ENCODE assay signal across 18 mouse cellular contexts in genomic region chr10:74008836-74009235, GRCm38 (mm10).
DNase-seq lines count a peak whose midpoint lies in the region; ATAC-seq lines count a peak whose summit lies in the region.
"Had no signal": no experiment of that assay in that cellular context is flagged by ENCODE, and none has a peak within 500 bp of the region (broad histone marks: within the 10 kb centered on the region; RNA-seq: fewer than 3 reads in every experiment).

No protein-coding gene starts in this region.

- no peaks in the 10 kb centered on the region for H3K36me3 ChIP-seq in forebrain, embryonic 14.5 days (ENCODE audit: control insufficient read depth, insufficient read depth, low read length)
- no peaks in the 10 kb centered on the region for H3K36me3 ChIP-seq in forebrain, embryonic 10.5 days (replicated peaks)
- H3K36me3 ChIP-seq: heart, embryonic 15.5 days; limb, embryonic 10.5 days; liver, embryonic 12.5 days; lung, embryonic 15.5 days; neural tube, embryonic 13.5 days; stomach, embryonic 15.5 days had no signal

- H3K4me3 ChIP-seq in forebrain, embryonic 14.5 days (ENCODE audit: low read depth, low read length) = no peak overlapping the region
- no peak overlapping the region for H3K4me3 ChIP-seq in forebrain, embryonic 10.5 days
- H3K4me3 ChIP-seq: heart, embryonic 15.5 days; limb, embryonic 10.5 days; liver, embryonic 12.5 days; lung, embryonic 15.5 days; neural tube, embryonic 13.5 days; stomach, embryonic 15.5 days had no signal

- peak; percentile 45 for DNase-seq in forebrain, embryonic 14.5 days (ENCODE audit: low spot score)
- no peak for DNase-seq in forebrain, embryonic 10.5 days (ENCODE audit: extremely low spot score, low spot score)
- peak; percentile 82 for DNase-seq in brain, adult 2 months (ENCODE audit: low read depth, low spot score)
- DNase-seq in cerebellum, adult 9-10 months = peak; percentile 92
- peak; percentile 13 to 35 for DNase-seq in layer of hippocampus, adult 8-10 months (ENCODE audit: low spot score in 2 of 2)
- no peak for DNase-seq in thymus, postnatal 25 days
- DNase-seq: adrenal gland, postnatal 25 days; heart, adult 11 months; kidney, adult 8-10 months had no signal

- H3K9ac ChIP-seq in forebrain, embryonic 14.5 days (ENCODE audit: low read length) = no peak overlapping the region
- H3K9ac ChIP-seq: heart, embryonic 15.5 days; liver, embryonic 12.5 days; lung, embryonic 15.5 days; neural tube, embryonic 13.5 days; stomach, embryonic 15.5 days had no signal

- H3K27me3 ChIP-seq in forebrain, embryonic 14.5 days (replicated peaks; ENCODE audit: control insufficient read depth, insufficient read depth, low read length) = no peaks in the 10 kb centered on the region
- H3K27me3 ChIP-seq in forebrain, embryonic 10.5 days (ENCODE audit: poor library complexity, severe bottlenecking) = no peaks in the 10 kb centered on the region
- H3K27me3 ChIP-seq: heart, embryonic 15.5 days; liver, embryonic 12.5 days; lung, embryonic 15.5 days; neural tube, embryonic 13.5 days; stomach, embryonic 15.5 days had no signal

- 50% methylated on average over 1 of the region's 1 CpGs for WGBS in forebrain, embryonic 14.5 days
- 73% methylated on average over 1 of the region's 1 CpGs for WGBS in forebrain, embryonic 10.5 days

- H3K4me1 ChIP-seq in forebrain, embryonic 14.5 days (ENCODE audit: control insufficient read depth, insufficient read depth, low read length) = no peaks in the 10 kb centered on the region
- no peaks in the 10 kb centered on the region for H3K4me1 ChIP-seq in forebrain, embryonic 10.5 days
- H3K4me1 ChIP-seq: heart, embryonic 15.5 days; limb, embryonic 10.5 days; liver, embryonic 12.5 days; lung, embryonic 15.5 days; neural tube, embryonic 13.5 days; stomach, embryonic 15.5 days had no signal

- H3K4me2 ChIP-seq in forebrain, embryonic 14.5 days (ENCODE audit: low read length) = no peak overlapping the region
- H3K4me2 ChIP-seq: heart, embryonic 15.5 days; liver, embryonic 12.5 days; lung, embryonic 15.5 days; neural tube, embryonic 13.5 days; stomach, embryonic 15.5 days had no signal

- no peaks in the 10 kb centered on the region for H3K9me3 ChIP-seq in forebrain, embryonic 14.5 days (replicated peaks; ENCODE audit: control insufficient read depth, low read length)
- H3K9me3 ChIP-seq in forebrain, embryonic 10.5 days = no peaks in the 10 kb centered on the region
- H3K9me3 ChIP-seq: heart, embryonic 15.5 days; limb, embryonic 10.5 days; liver, embryonic 12.5 days; lung, embryonic 15.5 days; neural tube, embryonic 13.5 days; stomach, embryonic 15.5 days had no signal

- no peak for ATAC-seq in forebrain, embryonic 14.5 days
- ATAC-seq in megakaryocyte, adult 5-6 weeks (ENCODE audit: poor library complexity, severe bottlenecking) = no peak
- ATAC-seq in activated CD4-positive, CD25-positive, alpha-beta regulatory T cell, adult 4 months = no peak
- ATAC-seq: liver, embryonic 12.5 days; midbrain, embryonic 16.5 days had no signal

- no peak overlapping the region for H3K27ac ChIP-seq in forebrain, embryonic 14.5 days (ENCODE audit: low read depth, low read length)
- no peak overlapping the region for H3K27ac ChIP-seq in forebrain, embryonic 10.5 days
- H3K27ac ChIP-seq: heart, embryonic 15.5 days; limb, embryonic 10.5 days; liver, embryonic 12.5 days; lung, embryonic 15.5 days; neural tube, embryonic 13.5 days; stomach, embryonic 15.5 days had no signal

Comparison
In these comparisons a context has a peak if more than half of its experiments do, and no peak if none do; other contexts are left out.
1. DNase-seq: peak in forebrain, embryonic 14.5 days (single experiment), brain, adult 2 months (single experiment), cerebellum, adult 9-10 months (single experiment) and layer of hippocampus, adult 8-10 months (2 of 2); none in forebrain, embryonic 10.5 days (single experiment) and thymus, postnatal 25 days (single experiment).